Mouse (Mus musculus) lung, embryonic 14.5 days (tissue): ENCODE results near the gene Ampd2. TPM values are rescaled to one million over a fixed set of nuclear protein-coding genes. Genes with fewer than 3 reads are reported as not detected.

Experiments used
- ATAC-seq: fragments of 200-750 bp; cut with Nextera tagmentation; 2 replicates; pipeline ENCODE4 v1.8.0; 2017; ENCODE audit warnings: mild to moderate bottlenecking, moderate TSS enrichment, moderate library complexity; ENCODE audit not compliant: insufficient read depth
- DNase-seq: peaks from one replicate; pipeline ENCODE4 v3.0.0-alpha.2; 2015
- H3K27ac ChIP-seq: fragments of 300-500 bp; sonication (generic); 2 replicates; pipeline ENCODE4 v1.5.1; 2014; ENCODE audit warnings: low read depth, mild to moderate bottlenecking, moderate library complexity
- H3K27me3 ChIP-seq: fragments of 300-500 bp; sonication (generic); 2 replicates; pipeline ENCODE4 v1.6.1; 2014; ENCODE audit warnings: low read length, control low read depth; ENCODE audit not compliant: insufficient read depth
- H3K36me3 ChIP-seq: fragments of 300-500 bp; sonication (generic); 2 replicates; pipeline ENCODE4 v1.6.1; 2014; ENCODE audit warnings: control low read depth; ENCODE audit not compliant: insufficient read depth
- H3K4me1 ChIP-seq: fragments of 300-500 bp; sonication (generic); 2 replicates; pipeline ENCODE4 v1.6.1; 2014; ENCODE audit warnings: antibody characterized with exemption, control low read depth; ENCODE audit not compliant: insufficient read depth
- H3K4me2 ChIP-seq: fragments of 300-500 bp; sonication (generic); 2 replicates; pipeline ENCODE4 v1.6.1; 2014; ENCODE audit warnings: mild to moderate bottlenecking
- H3K4me3 ChIP-seq: fragments of 300-500 bp; sonication (generic); 2 replicates; pipeline ENCODE4 v1.5.1; 2014; ENCODE audit warnings: low read depth, low read length
- H3K9ac ChIP-seq: fragments of 300-500 bp; sonication (generic); 2 replicates; pipeline ENCODE4 v1.6.1; 2014
- H3K9me3 ChIP-seq: fragments of 300-500 bp; sonication (generic); 2 replicates; pipeline ENCODE4 v1.6.1; 2016; ENCODE audit warnings: low read depth, low read length, control low read depth
- CTCF ChIP-seq: IDR thresholded peaks from 2 replicates; pipeline ENCODE4 v1.5.1; 2016; ENCODE audit warnings: antibody characterized with exemption, low read depth
- WGBS: fragments of 180-500 bp; shearing (Covaris S2); extraction: QIAGEN DNeasy Blood & Tissue Kit; methylation state at CpG from one replicate; pipeline ENCODE4 v1.1.7; 2014; 5-methylcytosine and 5-hydroxymethylcytosine counted together
- polyA plus RNA-seq: library from polyadenylated mRNA; unstranded; fragments of >200 nt; fragmentation: Nextera tagmentation; extraction: Ambion mirVana; gene quantifications from 2 replicates; pipeline ENCODE4 v1.2.1, GENCODE M21; 2014

Gene Ampd2
- polyA plus RNA-seq, 1 experiment from 2014 or later: 37.4 TPM

GRCm38 (mm10) chr3:108028641-108029365 is 57.6 kb downstream of the Ampd2 start:
- H3K9ac ChIP-seq: no peak overlapping the region
- no peak overlapping the region for H3K27ac ChIP-seq
- H3K9me3 ChIP-seq: no peaks in the 10 kb centered on the region
- no peak for DNase-seq
- no peaks in the 10 kb centered on the region for H3K27me3 ChIP-seq
- no peak overlapping the region for H3K4me2 ChIP-seq
- no peak for ATAC-seq
- 79% methylated on average over 4 of the region's 4 CpGs for WGBS
- TF ChIP-seq CTCF: no peak
- H3K4me3 ChIP-seq: no peak overlapping the region
- H3K36me3 ChIP-seq: no peaks in the 10 kb centered on the region
- no peaks in the 10 kb centered on the region for H3K4me1 ChIP-seq

- Histone ChIP-seq H3K27ac (no peak overlapping the region), H3K4me3 (no peak overlapping the region), H3K36me3 (no peaks in the 10 kb centered on the region), H3K27me3 (no peaks in the 10 kb centered on the region), H3K4me1 (no peaks in the 10 kb centered on the region), H3K4me2 (no peak overlapping the region), H3K9ac (no peak overlapping the region), H3K9me3 (no peaks in the 10 kb centered on the region)
- DNase-seq (no peak), ATAC-seq (no peak)
- TF ChIP-seq CTCF: no peak
- WGBS: 89% methylated on average over 1 of the region's 1 CpGs
Observed at GRCm38 (mm10) chr3:108026597-108026996, 59.9 kb downstream of the Ampd2 start.

DNA sequence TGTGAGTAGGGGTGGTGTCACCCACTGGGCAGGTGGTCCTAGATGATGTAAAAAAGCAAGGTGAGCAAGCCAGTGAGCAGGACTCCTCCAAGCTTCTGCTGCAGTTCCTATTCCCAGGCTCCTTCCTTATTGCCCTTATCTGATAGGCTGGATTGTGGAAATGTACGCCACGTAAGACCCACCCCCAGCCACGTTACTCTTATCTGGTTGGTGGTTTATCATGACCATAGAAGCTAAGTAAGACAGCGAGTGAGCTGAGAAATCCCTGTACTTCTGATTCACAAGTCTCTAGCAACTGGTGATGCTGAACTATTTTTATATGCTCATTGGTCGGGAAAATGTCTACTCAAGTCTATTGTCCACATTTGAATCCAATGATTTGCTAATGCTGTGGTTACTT is 60.4 kb downstream of the Ampd2 start:
- Histone ChIP-seq H3K9ac (no peak overlapping the region), H3K4me2 (no peak overlapping the region), H3K36me3 (no peaks in the 10 kb centered on the region), H3K27ac (no peak overlapping the region), H3K27me3 (no peaks in the 10 kb centered on the region), H3K4me1 (no peaks in the 10 kb centered on the region), H3K4me3 (no peak overlapping the region), H3K9me3 (no peaks in the 10 kb centered on the region)
- ATAC-seq (no peak; the same call in 1 of the 2 replicates), DNase-seq (peak; percentile 46)
- 59% methylated on average over 5 of the region's 5 CpGs for WGBS
- no peak for TF ChIP-seq CTCF

GRCm38 (mm10) chr3:108025318-108025717 is 61.1 kb downstream of the Ampd2 start:
- no peak overlapping the region for H3K27ac ChIP-seq
- H3K4me3 ChIP-seq: no peak overlapping the region
- no peaks in the 10 kb centered on the region for H3K4me1 ChIP-seq
- WGBS: 44% methylated on average over 4 of the region's 4 CpGs
- H3K9me3 ChIP-seq: no peaks in the 10 kb centered on the region
- no peak for TF ChIP-seq CTCF
- no peak overlapping the region for H3K4me2 ChIP-seq
- no peaks in the 10 kb centered on the region for H3K27me3 ChIP-seq
- DNase-seq (no peak), ATAC-seq (no peak)
- H3K9ac ChIP-seq: no peak overlapping the region
- no peaks in the 10 kb centered on the region for H3K36me3 ChIP-seq

Other genes starting within 250 kb of the Ampd2 start
- gene Eps8l3, start 209.4 kb downstream of the Ampd2 start, polyA plus RNA-seq: not detected in 2 replicates
- 142 and 148 TPM in 2 replicates for gene Gstm5, start 190.8 kb downstream of the Ampd2 start, polyA plus RNA-seq
- gene Gstm7, start 154.8 kb downstream of the Ampd2 start, polyA plus RNA-seq: 12.3 and 13.9 TPM in 2 replicates
- gene Gstm6, start 142.9 kb downstream of the Ampd2 start, polyA plus RNA-seq: 2.2 and 2.9 TPM in 2 replicates
- 0.18 and 0.31 TPM in 2 replicates for gene Gstm3, start 117.4 kb downstream of the Ampd2 start, polyA plus RNA-seq
- gene Gstm2, start 100.2 kb downstream of the Ampd2 start, polyA plus RNA-seq: 103 and 116 TPM in 2 replicates
- 38.1 and 42.5 TPM in 2 replicates for gene Gstm1, start 68.7 kb downstream of the Ampd2 start, polyA plus RNA-seq
- gene Gstm4, start 41.8 kb downstream of the Ampd2 start, polyA plus RNA-seq: 16.0 and 16.8 TPM in 2 replicates
- 0.50 and 0.97 TPM in 2 replicates for gene Gnat2, start 6.1 kb upstream of the Ampd2 start, polyA plus RNA-seq
- gene Gnai3, start 59.5 kb upstream of the Ampd2 start, polyA plus RNA-seq: 172 and 178 TPM in 2 replicates
- gene Gpr61, start 68.2 kb upstream of the Ampd2 start, polyA plus RNA-seq: 0.11 TPM in 1 of 2 replicates, not detected in the other
- gene Amigo1, start 99.7 kb upstream of the Ampd2 start, polyA plus RNA-seq: 2.1 TPM in 2 replicates
- 2.0 TPM in 2 replicates for gene Cyb561d1, start 114.6 kb upstream of the Ampd2 start, polyA plus RNA-seq
- 14.0 and 18.1 TPM in 2 replicates for gene Atxn7l2, start 124.3 kb upstream of the Ampd2 start, polyA plus RNA-seq
- gene Sypl2, start 140.0 kb upstream of the Ampd2 start, polyA plus RNA-seq: 0.54 and 0.96 TPM in 2 replicates
- gene Psma5, start 170.3 kb upstream of the Ampd2 start, polyA plus RNA-seq: 320 and 323 TPM in 2 replicates
- gene Sort1, start 197.4 kb upstream of the Ampd2 start, polyA plus RNA-seq: 32.7 and 33.2 TPM in 2 replicates